Mouse (Mus musculus) left cerebral cortex, adult 18-20 months (tissue): ENCODE measurements around the gene Pkhd1. TPM values are rescaled to one million over a fixed set of nuclear protein-coding genes. Genes with fewer than 3 reads are reported as not detected.
"Not testable (repeated sequence)": the region's sequence is repeated elsewhere in the genome, so short reads cannot be mapped to it uniquely, and the experiment has no call there.

ENCODE experiments used
- DNase-seq, 2 experiments: peaks; one replicate each; pipeline ENCODE4 v3.0.0; 2021 to 2022; ENCODE audit warnings: low spot score in 2 of 2, mixed read lengths in 1 of 2
- total RNA-seq, 2 experiments: library from RNA; stranded (reverse); gene quantifications; 2 replicates each; pipeline ENCODE4 v1.2.3; 2021

The Pkhd1 gene
- total RNA-seq, 2 experiments from 2014 or later: 0.05 to 0.07 TPM

DNA sequence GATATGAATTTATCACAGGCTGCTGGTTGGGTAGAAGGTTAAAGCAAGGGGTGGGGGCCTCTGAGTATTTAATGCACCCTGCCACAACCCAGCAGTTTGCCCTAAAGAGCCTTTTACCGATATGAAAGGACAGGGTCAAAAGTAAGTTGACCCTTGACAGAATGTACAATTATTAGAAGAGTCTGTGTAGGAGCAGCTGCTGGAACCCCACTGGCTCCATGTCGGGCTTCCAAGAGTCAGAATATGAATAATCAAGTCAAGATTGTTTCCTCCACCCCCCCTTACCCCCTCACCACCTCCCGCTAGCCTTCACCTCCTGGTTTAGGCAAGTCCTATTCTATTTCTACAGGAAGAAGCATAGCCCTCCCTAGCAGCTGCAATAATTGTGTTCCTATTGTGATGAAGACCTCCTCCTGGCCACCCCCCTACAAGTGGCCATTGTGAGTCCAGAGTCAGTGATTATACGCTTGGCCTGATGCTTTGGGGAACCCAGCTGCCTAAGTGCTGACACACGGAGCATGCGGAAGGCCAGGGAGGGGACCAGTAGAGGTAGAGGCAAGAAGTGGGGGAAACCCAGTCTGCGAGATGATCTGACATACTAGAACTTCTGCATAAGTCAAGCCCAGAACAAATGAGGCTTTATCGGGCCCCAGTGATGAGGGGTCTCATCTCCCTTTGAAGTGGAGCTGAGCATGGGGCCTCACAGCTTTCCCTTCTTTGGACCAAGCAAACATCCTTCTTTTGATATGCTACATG, 315.5 kb downstream of the Pkhd1 start:
- DNase-seq: no peak

DNA sequence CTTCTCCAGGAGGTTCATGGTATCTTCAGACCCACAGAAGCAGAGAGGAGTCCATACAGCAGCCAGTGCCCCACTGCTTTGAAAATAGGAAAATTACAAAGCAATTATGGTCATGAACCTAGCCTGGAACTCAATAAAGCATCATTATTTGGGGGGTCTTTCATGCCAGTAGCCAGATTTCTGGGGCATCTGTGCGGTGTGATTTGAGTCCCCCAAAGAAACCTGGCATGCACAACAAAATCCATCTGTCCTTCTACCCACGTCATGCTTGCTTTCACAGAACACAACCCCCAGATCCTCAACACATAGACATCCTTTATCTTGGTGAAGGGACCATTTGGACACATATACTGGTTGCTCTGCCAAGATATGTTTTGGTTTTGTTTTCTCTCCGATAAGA, 316.2 kb downstream of the Pkhd1 start:
- no peak for DNase-seq

DNA sequence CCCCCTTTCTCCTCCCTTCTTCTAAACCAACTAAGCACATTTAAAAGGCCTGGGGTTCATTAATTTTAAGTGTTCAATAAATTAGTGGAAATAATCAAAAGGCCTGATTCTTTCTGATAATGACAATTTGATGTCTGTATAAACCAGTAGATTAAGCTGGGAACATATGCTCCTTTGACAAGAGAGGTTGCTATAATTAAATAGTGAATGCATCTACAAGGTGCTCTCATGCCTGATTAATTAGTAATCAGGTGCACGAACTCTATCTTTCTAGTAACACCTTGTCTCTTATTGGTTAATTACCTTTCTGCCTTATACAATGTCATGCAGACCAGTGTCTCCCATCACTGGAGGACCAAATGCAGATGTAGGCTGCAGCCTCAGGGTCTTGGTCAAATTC, 329.2 kb downstream of the Pkhd1 start:
- no peak for DNase-seq

DNA sequence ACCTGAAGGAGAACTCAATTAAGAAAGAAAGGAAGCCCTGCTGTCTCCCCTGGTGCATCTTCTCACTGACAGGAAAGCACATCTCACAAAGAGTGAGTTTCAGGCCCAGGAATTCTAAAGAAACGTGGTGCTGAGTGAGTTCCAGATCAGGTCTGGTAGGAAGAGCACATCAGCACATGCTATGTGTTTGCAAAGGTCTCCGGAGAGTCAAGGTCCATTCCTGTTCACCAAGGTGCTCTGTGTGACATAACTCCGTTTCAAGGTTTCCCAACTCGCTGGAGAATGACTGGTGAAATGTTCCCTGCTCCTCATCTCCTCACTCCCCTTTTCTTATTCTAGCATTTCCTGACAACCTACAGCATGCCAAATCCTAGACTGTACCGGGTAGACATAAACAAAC, 357.5 kb downstream of the Pkhd1 start:
- no peak for DNase-seq

DNA sequence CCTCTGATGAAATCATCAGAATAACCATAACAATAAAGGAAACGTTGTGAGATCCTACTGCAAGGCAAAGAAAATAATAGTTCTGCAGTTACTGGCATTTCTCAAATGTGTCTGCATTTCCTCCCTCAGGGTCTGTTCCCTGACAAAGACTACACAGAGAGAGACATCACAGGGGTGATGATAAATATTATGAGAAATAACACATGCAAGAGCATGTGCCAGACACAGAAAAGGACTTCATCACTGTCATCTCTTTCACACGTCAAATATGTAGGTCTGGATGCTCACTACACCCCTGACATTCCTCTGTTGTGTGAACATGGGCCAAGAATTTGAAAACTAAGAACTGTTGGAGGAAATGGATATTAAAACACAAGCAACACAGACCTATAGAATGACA, 369.7 kb downstream of the Pkhd1 start:
- DNase-seq: no peak

DNA sequence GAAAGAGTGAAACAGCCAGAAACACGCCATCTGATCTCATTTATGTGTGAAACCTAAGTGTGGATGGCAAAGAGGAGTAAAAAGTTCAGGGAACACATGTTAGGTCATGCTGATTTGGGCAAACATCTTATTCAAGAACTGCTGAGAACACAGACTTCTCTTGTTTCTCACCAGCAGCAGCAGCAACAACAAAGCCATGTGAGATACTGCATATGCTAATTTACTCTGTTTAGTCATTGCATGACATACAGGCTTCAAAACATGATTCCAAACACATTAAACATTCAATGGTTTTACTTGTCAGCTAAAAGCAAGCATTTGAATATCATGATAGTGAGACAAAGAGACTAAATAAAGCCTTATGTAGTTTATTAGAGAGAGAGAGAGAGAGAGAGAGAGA, 401.2 kb downstream of the Pkhd1 start:
- no peak for DNase-seq

DNA sequence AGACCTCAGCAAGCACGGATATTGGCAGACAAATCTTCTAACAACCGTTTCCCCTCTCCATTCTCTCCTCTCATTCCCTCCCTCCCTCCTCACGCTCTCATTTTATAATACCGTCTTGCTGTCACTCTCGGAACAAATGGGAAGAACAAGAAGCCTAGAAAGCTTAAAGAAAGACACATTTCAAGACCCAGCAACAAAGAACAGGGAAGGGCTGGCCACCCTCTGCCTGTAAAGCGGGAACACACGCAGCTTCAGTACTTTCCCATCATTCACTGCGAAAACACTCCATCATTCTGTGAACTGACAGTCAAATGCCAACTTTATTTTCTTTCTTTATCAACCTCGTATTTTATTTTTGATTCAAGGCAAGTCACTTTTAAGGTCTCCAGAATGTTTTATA, 427.4 kb downstream of the Pkhd1 start:
- DNase-seq: no peak

DNA sequence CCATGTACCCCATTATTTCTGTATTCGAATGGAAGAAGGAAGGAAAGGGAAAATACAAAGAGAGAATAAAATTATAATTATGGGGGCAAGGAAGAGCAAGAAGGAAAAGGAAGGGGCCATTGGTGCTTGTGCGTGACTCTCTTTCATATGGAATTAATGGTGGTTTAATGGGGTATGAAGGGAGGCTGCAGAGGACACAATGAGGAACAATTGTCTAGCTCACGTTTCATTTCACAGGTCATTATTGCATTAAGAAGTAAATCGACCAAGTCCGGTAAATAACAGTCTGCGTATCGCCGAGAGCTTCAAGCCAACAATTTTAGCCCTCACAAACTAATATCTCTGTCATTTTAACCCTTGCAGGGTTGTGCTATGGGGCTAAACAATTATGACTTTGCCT, 437.7 kb downstream of the Pkhd1 start:
- DNase-seq: no peak

DNA sequence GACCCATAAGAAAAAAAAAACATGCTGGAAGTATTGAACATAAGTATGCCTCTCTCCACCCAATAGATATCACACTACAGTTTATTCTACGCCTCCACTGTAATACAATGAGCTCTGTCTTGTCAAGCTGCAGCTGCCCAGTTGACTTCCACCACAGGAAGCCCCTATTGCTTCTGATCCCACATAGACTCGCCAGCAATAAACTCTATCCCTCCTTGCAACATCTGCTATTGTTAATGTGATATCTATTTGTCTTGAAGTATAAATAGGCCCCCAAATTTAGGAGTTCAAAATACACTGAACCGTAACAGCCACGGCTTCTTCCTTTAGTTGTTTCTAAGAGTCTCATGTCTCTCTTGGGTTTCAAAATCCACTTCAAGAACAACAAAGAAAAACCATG, 446.7 kb downstream of the Pkhd1 start:
- no peak for DNase-seq

DNA sequence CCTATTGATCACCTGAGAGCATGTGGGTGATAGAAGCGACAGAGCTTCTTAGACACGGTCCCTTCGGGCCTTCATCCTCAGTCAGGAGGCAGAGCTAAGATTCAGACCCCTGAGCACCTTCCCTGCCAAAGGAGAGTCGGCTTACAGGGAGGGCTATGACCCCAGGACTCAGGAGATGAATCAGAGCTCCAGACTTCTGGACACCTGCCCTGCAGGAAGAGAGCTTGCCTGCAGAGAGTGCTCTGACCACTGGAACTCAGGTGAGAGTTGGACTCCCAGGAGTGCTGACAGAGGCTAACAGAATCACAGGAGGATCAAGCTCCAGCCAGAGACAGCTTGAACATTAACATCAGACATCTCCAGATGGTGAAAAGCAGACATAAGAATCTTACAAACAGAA, 467.2 kb downstream of the Pkhd1 start:
- DNase-seq: not testable (repeated sequence)

DNA sequence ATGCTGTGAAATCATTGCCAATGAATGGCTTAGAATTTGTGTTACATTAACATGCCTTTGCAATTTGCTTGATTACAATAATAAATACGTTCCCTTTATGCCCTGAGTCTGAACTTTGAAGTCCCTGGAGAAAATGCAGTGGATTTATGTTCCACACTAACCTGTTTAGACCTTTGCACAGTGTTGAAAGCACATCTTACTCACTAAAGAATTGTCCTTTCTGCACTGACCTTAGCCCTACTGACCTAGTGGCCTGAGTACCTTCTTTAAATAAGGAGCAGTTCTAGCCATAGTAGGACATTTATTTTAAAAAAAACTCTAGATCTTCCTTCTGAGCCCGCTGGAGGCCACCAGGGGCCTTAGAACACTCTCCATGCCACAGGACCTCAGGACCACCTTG, 467.8 kb downstream of the Pkhd1 start:
- DNase-seq: no peak

DNA sequence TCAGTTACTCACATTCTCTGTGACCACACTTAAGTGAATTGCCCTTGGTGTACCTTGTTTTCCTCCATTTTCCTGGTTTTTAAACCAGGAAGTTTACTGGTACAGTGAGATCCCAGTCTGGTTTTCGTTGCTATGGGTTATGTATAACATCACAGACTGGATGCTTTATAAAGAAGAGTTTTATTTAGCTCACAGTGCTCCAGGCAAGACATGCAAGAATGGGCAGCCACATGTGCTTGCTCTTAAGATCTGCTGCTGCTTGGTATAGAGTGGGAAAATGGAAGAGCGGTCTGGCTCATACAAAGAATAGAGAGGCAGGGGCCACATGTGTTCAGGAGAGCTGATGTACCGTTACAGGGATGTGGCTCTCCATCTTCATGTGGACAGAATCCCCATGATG, 481.7 kb downstream of the Pkhd1 start:
- DNase-seq: no peak

DNA sequence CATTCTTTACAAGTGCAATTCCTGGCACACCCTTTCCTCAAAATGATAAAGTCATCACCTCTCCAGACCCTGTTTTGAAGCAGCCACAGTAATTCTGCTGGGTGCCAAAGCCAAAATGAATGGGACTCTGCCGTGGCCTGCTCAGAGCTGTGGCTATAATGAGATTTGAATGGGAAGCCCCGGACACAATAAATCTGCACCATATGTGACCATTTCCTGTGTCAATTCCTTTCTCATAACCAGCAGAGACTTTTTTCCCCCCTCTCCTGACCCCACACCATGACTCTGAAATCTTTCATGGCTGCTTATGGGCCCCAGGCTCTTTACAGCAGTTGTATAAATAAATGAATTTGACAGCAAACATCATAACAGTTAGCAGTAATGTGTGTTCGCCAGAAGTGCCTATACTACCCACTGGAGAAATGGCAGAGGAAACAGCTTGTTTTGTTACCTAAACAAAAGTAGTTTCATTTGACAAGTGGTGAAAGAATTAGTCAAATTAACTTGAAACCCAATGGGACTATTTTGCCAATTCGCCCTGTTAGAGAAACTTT, 482.7 kb downstream of the Pkhd1 start:
- DNase-seq: no peak

DNA sequence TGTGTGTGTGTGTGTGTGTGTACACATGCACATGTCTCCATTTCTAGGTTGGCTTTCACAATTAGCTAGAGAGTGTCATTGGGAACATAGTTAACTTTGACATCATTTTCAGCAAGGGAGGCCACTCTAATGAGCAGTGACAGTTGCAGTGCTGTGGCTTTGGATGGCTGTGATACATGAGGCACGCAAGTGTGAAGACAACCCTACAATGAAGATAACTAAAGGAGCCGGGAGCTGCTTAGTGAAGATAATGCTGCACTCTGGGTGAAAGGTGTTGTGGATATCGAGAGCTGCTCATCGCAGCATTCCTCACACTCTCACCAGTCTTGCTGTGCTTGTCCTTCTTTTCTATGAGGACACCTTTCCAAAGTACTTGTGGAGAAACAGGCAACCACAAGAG, 484.2 kb downstream of the Pkhd1 start:
- no peak for DNase-seq

DNA sequence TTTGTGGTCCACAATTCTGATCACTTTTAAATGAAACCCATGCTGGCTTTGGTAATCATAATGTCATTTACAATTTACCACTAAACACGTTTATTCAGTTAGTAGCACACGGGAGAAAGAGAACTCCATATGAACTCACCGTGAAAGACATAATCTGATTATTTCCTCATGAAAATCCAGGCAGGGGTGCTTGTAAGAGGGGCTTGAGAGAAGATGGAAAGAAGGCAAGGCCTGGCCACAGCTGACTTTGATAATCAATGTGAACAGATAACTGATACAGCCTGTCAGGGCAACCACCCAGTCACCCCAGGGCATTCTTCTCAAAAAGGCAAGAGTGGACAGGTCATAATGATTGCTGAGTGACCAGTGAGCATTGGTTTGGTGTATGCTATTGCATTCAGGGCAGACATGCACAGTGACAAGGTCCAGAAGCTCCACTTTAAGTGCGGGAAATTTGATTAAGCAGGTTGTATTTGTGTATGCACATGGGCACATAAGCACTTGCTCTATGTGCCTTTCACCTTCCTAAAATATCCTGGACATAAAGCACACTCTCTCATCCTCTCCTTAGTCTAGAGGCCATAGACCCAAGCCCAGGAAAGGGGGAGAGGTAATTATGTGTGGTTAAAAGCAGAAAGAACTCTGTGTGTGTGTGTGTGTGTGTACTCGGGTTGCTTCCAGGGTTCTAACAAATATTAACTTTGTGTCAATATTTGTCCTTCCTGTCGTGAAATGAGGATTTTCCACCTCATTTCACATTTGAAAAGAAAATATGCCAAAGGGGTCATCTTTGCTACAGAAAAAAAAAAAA, 485.9 kb downstream of the Pkhd1 start:
- DNase-seq: no peak

DNA sequence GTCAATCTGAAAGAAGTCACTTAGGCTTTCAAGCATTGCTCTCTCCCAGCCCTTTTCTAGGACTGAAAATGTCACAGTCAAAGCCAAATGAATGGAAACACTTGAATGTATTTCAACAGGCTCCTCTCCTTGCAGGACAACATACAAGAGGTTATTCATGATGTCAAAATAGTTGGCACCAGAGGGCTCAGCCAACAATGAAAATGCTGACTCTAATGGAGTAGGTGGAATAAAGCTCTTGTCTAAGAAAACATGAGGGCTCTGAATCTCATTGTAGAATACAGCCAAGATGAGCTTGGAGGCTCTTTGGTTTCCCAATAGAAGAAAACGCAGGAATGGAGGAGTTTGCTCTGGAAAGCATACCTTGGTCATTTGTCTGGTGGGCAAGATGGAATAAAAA, 500.5 kb downstream of the Pkhd1 start:
- no peak for DNase-seq

DNA sequence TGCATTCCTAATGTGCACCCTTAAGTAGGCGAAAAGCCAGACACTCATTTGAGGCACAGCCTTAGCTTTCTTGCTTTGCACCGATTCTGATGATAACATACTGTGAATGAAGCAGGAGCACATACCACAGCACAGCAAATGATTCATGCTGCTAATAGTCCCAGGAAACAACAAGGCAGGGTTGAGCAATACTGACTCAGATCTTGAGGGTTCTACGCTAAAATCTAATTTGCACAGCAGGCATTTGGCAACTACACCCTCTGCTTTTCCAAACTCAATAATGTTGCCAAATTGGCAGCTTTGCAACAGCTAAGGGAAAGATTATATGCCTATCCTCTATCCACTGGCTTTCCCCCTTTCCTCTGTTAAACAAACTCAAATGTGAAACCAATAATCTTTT, 548.1 kb downstream of the Pkhd1 start:
- DNase-seq: no peak

DNA sequence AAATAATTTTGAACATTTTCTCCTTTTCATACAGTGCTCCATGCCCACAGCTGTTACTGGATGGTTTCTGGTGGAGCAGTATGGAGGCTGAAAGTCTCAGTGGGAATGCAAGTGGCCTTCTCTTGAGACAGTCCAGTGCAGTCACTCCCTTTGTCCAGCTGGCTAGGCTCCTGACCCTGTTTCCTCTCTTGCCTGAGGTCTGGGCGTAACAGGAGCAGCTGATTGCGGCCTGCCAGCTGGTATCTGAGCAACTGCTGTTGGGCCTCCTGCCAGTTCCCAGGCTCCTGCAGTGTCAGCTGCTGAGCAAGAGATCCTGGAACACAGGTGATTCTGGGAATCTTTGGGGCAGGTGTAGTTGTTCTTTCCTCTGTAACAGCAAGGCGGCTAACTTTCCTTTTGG, 559.6 kb downstream of the Pkhd1 start:
- DNase-seq: peak in 1 of 2 experiments; percentile 3

DNA sequence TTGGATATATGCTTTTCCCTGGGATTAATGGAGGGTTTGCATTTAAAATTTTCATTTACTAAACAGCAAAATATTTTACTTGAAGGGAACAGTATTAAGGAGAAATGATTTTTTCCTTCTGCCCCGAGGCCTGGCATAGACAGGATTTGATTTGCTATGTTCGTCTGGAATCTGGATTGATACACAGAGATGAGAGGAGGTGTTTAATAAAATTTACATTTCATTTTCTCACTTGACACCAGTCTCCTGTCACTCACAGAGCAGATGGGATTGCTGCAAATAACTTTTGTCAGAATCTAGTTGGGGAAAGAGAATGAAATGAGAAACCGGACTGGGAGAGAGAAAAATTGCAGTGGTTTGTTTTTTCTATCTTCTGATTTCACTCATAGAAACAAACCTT, 578.5 kb downstream of the Pkhd1 start:
- DNase-seq: no peak

DNA sequence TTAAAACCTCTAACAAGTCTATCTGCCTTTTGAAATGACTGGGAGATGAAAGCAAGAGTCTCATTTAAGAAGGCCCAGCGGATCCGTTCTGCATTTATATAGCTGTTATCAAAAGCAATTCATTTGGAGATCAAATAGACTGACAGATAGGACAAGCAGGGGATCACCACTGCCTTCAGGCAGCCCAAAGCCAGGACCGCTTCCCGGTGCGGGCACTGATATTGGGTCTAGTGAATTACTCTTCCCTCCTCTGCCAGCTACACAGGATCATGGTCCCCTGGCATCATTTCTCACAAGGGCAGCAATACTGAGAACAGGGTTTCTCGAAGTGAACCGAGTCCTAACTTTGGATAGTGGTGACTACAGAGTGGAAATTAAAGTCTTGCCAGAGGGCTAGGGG, 582.6 kb downstream of the Pkhd1 start:
- DNase-seq: no peak

DNA sequence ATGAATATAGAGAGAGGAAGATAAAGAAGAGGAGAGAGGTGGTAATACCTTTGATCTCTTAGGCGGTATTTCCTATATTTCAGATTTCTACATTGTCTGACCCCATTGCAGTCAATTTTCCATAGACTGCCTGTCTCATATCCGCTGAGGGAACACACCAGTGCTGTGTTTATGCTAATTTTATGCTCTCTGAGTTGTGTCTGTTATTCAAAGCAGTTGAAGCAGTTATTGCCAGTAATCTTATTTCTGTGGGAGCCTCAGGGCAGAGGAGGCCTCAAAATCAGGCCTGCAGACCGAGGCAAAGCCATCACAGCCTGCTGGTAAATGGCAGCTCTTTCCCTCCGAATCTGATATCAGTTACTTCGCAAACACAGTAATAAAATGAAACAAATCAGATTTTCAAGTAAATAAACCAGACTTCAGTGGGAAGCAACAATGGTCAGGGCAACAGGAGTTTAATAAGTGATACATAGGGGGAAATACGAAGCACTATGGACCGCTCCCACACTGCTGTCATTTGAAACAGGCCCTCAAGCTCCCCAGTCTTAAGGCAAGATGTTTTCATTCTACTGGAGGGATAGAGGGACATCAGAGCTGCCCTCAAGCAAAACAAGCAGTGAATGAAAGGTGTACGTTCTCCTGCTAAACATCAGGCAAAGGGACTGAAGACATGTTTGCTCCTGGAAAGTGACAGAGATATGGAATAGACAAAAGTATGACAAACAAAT, 599.5 kb downstream of the Pkhd1 start:
- no peak for DNase-seq

DNA sequence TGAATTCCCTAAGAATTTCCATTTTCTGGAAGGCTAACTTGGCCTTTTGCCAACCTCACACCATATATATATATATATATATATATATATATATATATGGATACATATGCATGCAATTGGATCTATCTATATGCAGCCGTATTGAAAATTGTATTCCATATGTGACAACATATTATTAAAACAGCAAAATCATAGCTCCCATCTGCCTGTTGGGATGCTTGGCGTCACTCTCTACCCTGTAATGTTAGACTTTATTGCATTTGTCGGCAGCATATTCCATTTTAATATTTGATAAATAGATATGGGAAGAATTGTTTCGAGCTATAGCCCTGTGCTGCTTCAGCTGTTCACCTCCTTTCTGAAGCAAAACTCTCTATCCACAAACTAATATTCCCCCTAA, 600.2 kb downstream of the Pkhd1 start:
- no peak for DNase-seq
